Mouse (Mus musculus): ENCODE data around the gene Tmem100. TPM values are rescaled to one million over a fixed set of nuclear protein-coding genes. Genes with fewer than 3 reads are reported as not detected.

Tmem100 gene
- total RNA-seq (2021): 10 to 100 TPM; 21.6 to 22.5 TPM
- long read RNA-seq, experiment 1, transcript Tmem100-201 (3 exons, 1,767 nt): major isoform, 38 of 47 reads
- long read RNA-seq, experiment 1, partial matches to known transcripts: 5 of 47 reads
- long read RNA-seq, experiment 1, other reads (novel, unspliced or antisense): 4 of 47 reads
- long read RNA-seq, experiment 2, transcript Tmem100-201 (3 exons, 1,767 nt): major isoform, 30 of 39 reads
- long read RNA-seq, experiment 2, partial matches to known transcripts: 3 of 39 reads
- long read RNA-seq, experiment 2, other reads (novel, unspliced or antisense): 6 of 39 reads

DNA sequence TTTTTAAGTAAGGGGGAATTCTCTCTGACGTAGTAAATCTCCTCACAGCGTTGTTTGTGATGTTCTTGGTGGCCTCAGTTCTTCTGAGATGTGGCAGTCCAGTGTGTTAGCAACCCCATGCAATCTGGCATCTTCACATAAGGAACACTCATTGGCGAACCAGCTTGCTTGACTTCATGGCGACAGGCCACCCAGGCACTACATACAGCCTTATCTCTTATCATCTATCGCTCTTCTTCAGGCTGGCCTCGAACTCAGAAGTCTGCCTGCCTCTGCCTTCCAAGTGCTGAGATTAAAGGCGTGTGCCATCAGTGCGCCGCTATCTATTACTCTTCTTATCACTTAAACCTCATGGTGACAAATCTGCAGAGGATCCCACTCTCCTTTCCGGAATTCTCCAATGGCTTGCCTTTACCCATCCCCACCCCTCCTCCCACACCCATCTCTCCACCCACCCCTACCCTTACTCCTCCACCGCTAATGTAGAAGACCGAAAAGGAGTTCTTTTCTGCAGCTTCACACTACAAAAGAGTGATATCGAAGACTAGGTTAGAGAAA lies at the start of gene Tmem100:
TSS of gene Tmem100 (plus strand) at position 508 of the 558 bp plus-strand sequence.
- intact Hi-C loops (cut with DNase I): loop anchor here (5.0 kb wide), 1 partner anchor 137 kb away; no protein-coding TSS in a partner anchor
- DNase-seq (ENCODE audit: low spot score in 2 of 2): no peak

DNA sequence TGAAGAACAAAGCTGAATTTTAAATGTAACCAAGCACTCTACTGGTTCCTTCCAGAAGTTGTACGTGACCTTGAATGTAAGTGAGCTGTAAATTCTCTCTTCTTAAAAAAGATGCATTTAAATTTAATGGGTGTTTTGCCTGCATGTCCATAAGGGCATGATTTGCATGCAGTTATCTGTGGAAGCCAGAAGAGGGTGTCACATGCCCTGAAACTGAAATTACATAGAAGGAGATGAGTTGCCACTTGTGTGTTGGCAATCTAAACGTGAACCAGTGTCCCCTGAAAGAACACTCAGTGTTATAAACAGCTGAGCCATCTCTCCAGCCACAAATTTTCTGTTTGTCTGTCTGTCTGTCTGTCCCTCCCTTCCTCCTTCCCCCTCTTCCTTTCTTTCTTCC lies 47.2 kb upstream of the Tmem100 start:
- intact Hi-C loops (cut with DNase I): no loop called here
- DNase-seq (ENCODE audit: low spot score in 2 of 2): no peak

GRCm38 (mm10) chr11:89984436-89984835 lies 45.7 kb upstream of the Tmem100 start:
- intact Hi-C loops (cut with DNase I): no loop called here

GRCm38 (mm10) chr11:89985200-89986187 lies 44.7 kb upstream of the Tmem100 start:
- intact Hi-C loops (cut with DNase I): no loop called here
- no peak for DNase-seq (ENCODE audit: low spot score in 2 of 2)

More at GRCm38 (mm10) chr11:89984436-89984835, 45.7 kb upstream of the Tmem100 start:
- DNase-seq (ENCODE audit: low spot score in 2 of 2): no peak

DNA sequence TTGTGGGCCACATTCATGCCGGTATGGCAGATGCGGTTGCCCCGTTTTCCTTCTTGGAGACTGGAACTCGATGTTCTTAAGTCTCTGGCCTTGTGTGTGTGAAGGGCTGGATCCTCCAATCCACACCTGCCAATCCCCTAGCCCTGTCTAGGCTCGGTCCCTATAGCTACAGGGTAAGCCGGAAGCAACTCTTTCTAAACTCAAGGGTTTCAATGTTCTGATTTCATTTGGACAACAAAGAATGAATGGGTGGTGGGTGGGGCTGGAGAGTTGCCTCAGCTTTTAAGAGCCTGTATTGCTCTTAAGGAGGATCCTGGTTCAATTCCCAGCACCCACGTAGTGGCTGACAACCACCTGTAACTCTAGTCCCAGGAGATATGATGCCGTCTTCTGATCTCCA lies 43.6 kb upstream of the Tmem100 start:
- no peak for DNase-seq (ENCODE audit: low spot score in 2 of 2)
- intact Hi-C loops (cut with DNase I): no loop called here

DNA sequence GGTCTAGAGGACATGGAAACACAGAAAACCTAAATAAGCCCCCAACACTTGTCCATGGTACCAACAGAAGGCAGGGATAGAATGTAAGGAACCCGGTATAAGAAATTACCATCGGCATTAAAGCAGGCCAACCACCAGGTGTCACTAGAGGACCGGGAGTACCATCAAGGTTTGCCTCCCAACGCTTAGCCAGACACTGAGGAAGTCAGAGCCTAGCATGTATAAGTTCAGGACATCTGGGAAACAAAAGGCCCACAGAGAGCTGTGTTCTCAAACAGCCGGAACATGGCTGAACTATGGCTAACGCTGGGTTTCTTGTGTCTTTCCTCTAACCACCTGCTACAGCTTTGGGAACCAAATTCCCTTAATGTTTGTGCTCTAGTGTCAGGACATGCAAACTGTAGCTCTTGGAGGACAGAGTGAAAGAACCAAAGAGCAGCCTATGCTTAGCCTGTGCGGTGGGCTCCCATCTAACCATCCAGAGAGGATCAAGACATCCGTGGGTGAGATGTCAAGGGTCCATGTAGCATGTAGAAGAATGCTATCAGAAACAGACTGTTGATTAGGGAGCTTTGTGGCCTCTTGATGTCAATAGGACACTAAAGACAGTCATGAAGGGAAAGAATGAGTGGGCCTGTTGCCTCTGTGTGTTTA lies 41.1 kb upstream of the Tmem100 start:
- intact Hi-C loops (cut with DNase I): loop anchor here (1.0 kb wide), 1 partner anchor 181 kb away; no protein-coding TSS in a partner anchor
- peak; percentile 61 to 79 for DNase-seq (ENCODE audit: low spot score in 2 of 2)

DNA sequence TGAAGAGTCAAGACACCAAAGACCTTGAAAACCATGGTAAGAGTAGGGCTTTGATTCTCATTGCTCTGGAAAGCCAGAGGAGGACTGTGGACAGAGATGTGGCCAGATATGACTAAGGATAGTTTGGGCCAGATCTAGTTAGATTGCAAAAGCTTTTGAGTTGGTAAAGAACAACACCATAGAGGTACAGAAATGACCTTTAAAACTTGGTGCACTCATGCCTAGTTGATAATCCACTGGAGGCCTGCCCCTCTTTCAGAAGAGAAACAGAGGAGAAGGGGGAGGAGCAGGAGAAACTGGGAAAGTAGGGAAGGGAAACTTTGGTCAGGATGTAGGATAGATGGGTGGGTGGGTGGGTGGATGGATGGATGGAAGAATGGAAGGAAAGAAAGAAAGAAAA lies 38.5 kb upstream of the Tmem100 start:
- intact Hi-C loops (cut with DNase I): no loop called here
- no peak for DNase-seq (ENCODE audit: low spot score in 2 of 2)

GRCm38 (mm10) chr11:89994706-89995105 lies 35.4 kb upstream of the Tmem100 start:
- DNase-seq (ENCODE audit: low spot score in 2 of 2): no peak
- intact Hi-C loops (cut with DNase I): no loop called here

- DNase-seq (ENCODE audit: low spot score in 2 of 2): no peak
Observed at GRCm38 (mm10) chr11:89995596-89995995, 34.6 kb upstream of the Tmem100 start.

DNA sequence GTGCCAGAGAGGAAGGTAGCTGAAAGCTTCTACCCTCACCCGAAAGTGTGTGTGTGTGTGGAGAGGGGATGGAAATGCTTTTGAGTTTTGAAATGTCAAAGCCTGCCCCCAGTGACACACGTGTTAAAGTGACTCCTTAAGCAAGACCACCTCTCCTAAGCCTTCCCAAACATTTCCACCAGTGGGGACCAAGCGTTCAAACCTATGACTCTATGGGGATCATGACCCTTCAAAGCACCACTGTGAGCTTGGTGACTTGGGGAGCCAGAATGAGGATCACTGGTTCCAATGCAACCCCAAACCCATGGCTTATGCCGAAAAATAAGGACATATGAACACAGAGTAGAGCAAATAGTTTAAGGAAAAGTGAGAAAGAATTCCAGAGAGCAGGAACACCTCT lies 33.7 kb upstream of the Tmem100 start:
- intact Hi-C loops (cut with DNase I): no loop called here
- DNase-seq (ENCODE audit: low spot score in 2 of 2): no peak

More at GRCm38 (mm10) chr11:89995596-89995995, 34.6 kb upstream of the Tmem100 start:
- intact Hi-C loops (cut with DNase I): no loop called here

DNA sequence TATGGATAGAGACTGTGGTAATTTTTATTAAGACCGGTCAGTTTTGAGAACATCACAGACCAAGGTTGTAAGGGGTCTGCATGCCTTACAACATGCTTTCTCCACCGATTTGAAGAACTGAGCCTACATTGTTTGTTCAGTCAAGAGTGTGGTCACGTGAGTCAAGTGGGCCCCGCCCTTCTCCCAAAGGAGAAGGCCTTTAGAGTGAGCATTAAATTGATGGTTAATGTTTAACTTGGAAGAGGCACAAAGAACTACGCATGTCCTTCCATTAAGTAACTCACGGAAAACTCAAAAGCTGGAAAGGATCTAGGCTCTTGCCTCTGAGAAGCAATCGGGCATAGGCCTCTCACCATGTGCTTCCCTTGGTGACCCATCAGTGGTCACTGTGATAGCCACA lies 33.3 kb upstream of the Tmem100 start:
- DNase-seq (ENCODE audit: low spot score in 2 of 2): no peak
- intact Hi-C loops (cut with DNase I): no loop called here

- intact Hi-C loops (cut with DNase I): no loop called here
- DNase-seq (ENCODE audit: low spot score in 2 of 2): no peak
Observed at GRCm38 (mm10) chr11:89998996-89999770, 31.0 kb upstream of the Tmem100 start.

- no peak for DNase-seq (ENCODE audit: low spot score in 2 of 2)
- intact Hi-C loops (cut with DNase I): loop anchor here (10.0 kb wide), 1 partner anchor 634 kb away; the partner anchor contains the start of genes Cox11 and Stxbp4
Observed at GRCm38 (mm10) chr11:90000666-90001065, 29.5 kb upstream of the Tmem100 start.

- no peak for DNase-seq (ENCODE audit: low spot score in 2 of 2)
- intact Hi-C loops (cut with DNase I): loop anchor here (10.0 kb wide), 1 partner anchor 633 kb away; the partner anchor contains the start of genes Cox11 and Stxbp4
Observed at GRCm38 (mm10) chr11:90001396-90002230, 28.5 kb upstream of the Tmem100 start.

GRCm38 (mm10) chr11:90002231-90002986 lies 27.7 kb upstream of the Tmem100 start, which contains the start of gene Pctp:
Pctp (minus strand) TSS chr11:90002894.
- peak; percentile 28 to 49 for DNase-seq (ENCODE audit: low spot score in 2 of 2)
- intact Hi-C loops (cut with DNase I): loop anchor here (10.0 kb wide), 1 partner anchor 632 kb away; the partner anchor contains the start of genes Cox11 and Stxbp4

DNA sequence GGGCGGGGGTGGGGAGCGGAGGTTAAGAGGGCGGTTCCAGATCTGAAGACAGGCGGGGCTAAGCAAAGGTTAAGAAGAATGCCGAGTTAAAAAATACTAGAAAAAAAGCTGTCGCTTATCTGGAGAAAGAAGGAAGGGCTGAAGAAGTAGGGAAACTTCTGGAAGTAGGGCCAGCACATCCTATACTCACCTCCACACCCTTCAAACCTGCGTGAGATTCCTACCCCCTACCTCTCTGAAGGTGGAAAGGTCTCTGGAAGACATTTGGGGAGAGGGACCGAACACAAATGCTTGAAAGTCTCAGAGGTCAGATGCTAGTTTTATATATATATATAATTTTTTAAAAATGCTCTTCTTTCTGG lies 27.2 kb upstream of the Tmem100 start:
- intact Hi-C loops (cut with DNase I): loop anchor here (10.0 kb wide), 1 partner anchor 632 kb away; the partner anchor contains the start of genes Cox11 and Stxbp4
- DNase-seq (ENCODE audit: low spot score in 2 of 2): no peak

GRCm38 (mm10) chr11:90003386-90003785 lies 26.8 kb upstream of the Tmem100 start:
- intact Hi-C loops (cut with DNase I): loop anchor here (10.0 kb wide), 1 partner anchor 631 kb away; the partner anchor contains the start of genes Cox11 and Stxbp4

More at GRCm38 (mm10) chr11:90003386-90003785, 26.8 kb upstream of the Tmem100 start:
- no peak for DNase-seq (ENCODE audit: low spot score in 2 of 2)

Measured in left cerebral cortex, postnatal 14 days (tissue).